Mouse (Mus musculus) olfactory bulb, adult 2 months (tissue): ENCODE measurements around the gene Gm13285. TPM values are rescaled to one million over a fixed set of nuclear protein-coding genes. Genes with fewer than 3 reads are reported as not detected.

Experiments
- H3K27ac ChIP-seq: fragments of 200-500 bp; 2 replicates; pipeline ENCODE4 v1.5.1; 2012; ENCODE audit warnings: low read depth, low read length; ENCODE audit not compliant: insufficient read depth
- H3K4me1 ChIP-seq: fragments of 200-500 bp; 2 replicates; pipeline ENCODE4 v1.6.1; 2012; ENCODE audit warnings: low read length; ENCODE audit not compliant: control insufficient read depth, insufficient read depth
- H3K4me3 ChIP-seq: fragments of 200-500 bp; 2 replicates; pipeline ENCODE4 v1.5.1; 2012; ENCODE audit warnings: mild to moderate bottlenecking, low read depth, low read length, moderate library complexity; ENCODE audit not compliant: insufficient read depth
- CTCF ChIP-seq: fragments of 200-500 bp; IDR thresholded peaks from 2 replicates; pipeline ENCODE4 v1.5.1; 2012; ENCODE audit warnings: low read depth, mild to moderate bottlenecking, low read length, moderate library complexity; ENCODE audit not compliant: insufficient read depth
- POLR2A ChIP-seq: fragments of 200-500 bp; IDR thresholded peaks from 2 replicates; pipeline ENCODE4 v1.6.1; 2012; ENCODE audit warnings: mild to moderate bottlenecking, low read depth, low read length, moderate library complexity; ENCODE audit not compliant: insufficient read depth
- WGBS: fragments of 180-500 bp; shearing (Covaris S2); methylation state at CpG from one replicate; pipeline ENCODE4 v1.1.7; 2018; 5-methylcytosine and 5-hydroxymethylcytosine counted together
- polyA plus RNA-seq: library from polyadenylated mRNA; stranded (reverse); fragments of >200 nt; gene quantifications from 2 replicates; pipeline ENCODE4 v1.2.4, GENCODE M21; 2012; ENCODE audit warnings: low replicate concordance; ENCODE audit not compliant: missing spikeins, insufficient read depth, insufficient read length

The Gm13285 gene
- polyA plus RNA-seq, 1 experiment, result not detected

- H3K4me3 ChIP-seq, result no peak within 1 kb of the TSS
- H3K4me1 ChIP-seq, result no peaks in the 10 kb centered on the region
- WGBS, result 40% methylated on average over 1 of the region's 1 CpGs
- H3K27ac ChIP-seq, result no peak within 1 kb of the TSS
- TF ChIP-seq POLR2A (no peak), CTCF (no peak)
Observed at GRCm38 (mm10) chr4:88849698-88850097, 50.2 kb downstream of the Gm13285 start, which contains the start of gene Ifna1. Gene Ifna1 (plus strand): TSS chr4:88850087.

Other genes starting within 250 kb of the Gm13285 start
- gene Ifna15, start 241.4 kb upstream of the Gm13285 start, polyA plus RNA-seq, result not detected in 2 replicates
- not detected in 2 replicates for gene Ifna14, start 227.9 kb upstream of the Gm13285 start, polyA plus RNA-seq
- gene Ifna9, start 207.3 kb upstream of the Gm13285 start, polyA plus RNA-seq, result not detected in 2 replicates
- gene Ifna12, start 196.3 kb upstream of the Gm13285 start, polyA plus RNA-seq, result not detected in 2 replicates
- gene C87499, start 165.3 kb upstream of the Gm13285 start, polyA plus RNA-seq, result not detected in 2 replicates
- gene Ifna13, start 155.2 kb upstream of the Gm13285 start, polyA plus RNA-seq, result not detected in 2 replicates
- not detected in 2 replicates for gene Ifna16, start 122.7 kb upstream of the Gm13285 start, polyA plus RNA-seq
- gene Ifna2, start 115.8 kb upstream of the Gm13285 start, polyA plus RNA-seq, result not detected in 2 replicates
- gene Ifnab, start 108.3 kb upstream of the Gm13285 start, polyA plus RNA-seq, result not detected in 2 replicates
- not detected in 2 replicates for gene Gm26566, start 77.9 kb upstream of the Gm13285 start, polyA plus RNA-seq
- gene Klhl9, start 77.2 kb upstream of the Gm13285 start, polyA plus RNA-seq, result not detected in 2 replicates
- gene Gm13271, start 44.8 kb upstream of the Gm13285 start, polyA plus RNA-seq, result not detected in 2 replicates
- gene Gm13283, start 39.5 kb upstream of the Gm13285 start, polyA plus RNA-seq, result not detected in 2 replicates
- gene Gm13290, start 25.8 kb upstream of the Gm13285 start, polyA plus RNA-seq, result not detected in 2 replicates
- not detected in 2 replicates for gene Gm13289, start 22.7 kb upstream of the Gm13285 start, polyA plus RNA-seq
- not detected in 2 replicates for gene Gm13272, start 19.8 kb upstream of the Gm13285 start, polyA plus RNA-seq
- gene Ifnz, start 17.5 kb upstream of the Gm13285 start, polyA plus RNA-seq, result not detected in 2 replicates
- not detected in 2 replicates for gene Gm13276, start 14.0 kb upstream of the Gm13285 start, polyA plus RNA-seq
- gene Gm13277, start 11.0 kb upstream of the Gm13285 start, polyA plus RNA-seq, result not detected in 2 replicates
- gene Gm13278, start 8.1 kb upstream of the Gm13285 start, polyA plus RNA-seq, result not detected in 2 replicates
- gene Gm13275, start 5.2 kb upstream of the Gm13285 start, polyA plus RNA-seq, result not detected in 2 replicates
- not detected in 2 replicates for gene Gm13279, start 2.3 kb upstream of the Gm13285 start, polyA plus RNA-seq
- not detected in 2 replicates for gene Gm13287, start 3.6 kb downstream of the Gm13285 start, polyA plus RNA-seq
- gene Gm13288, start 5.9 kb downstream of the Gm13285 start, polyA plus RNA-seq, result not detected in 2 replicates
- not detected in 2 replicates for gene Ifna7, start 16.6 kb downstream of the Gm13285 start, polyA plus RNA-seq
- gene Ifna11, start 20.3 kb downstream of the Gm13285 start, polyA plus RNA-seq, result not detected in 2 replicates
- gene Ifna6, start 27.8 kb downstream of the Gm13285 start, polyA plus RNA-seq, result not detected in 2 replicates
- gene Ifna5, start 35.9 kb downstream of the Gm13285 start, polyA plus RNA-seq, result not detected in 2 replicates
- not detected in 2 replicates for gene Ifna4, start 42.2 kb downstream of the Gm13285 start, polyA plus RNA-seq
- gene Ifna1, start 50.4 kb downstream of the Gm13285 start, polyA plus RNA-seq, result not detected in 2 replicates
- gene Ifne, start 80.5 kb downstream of the Gm13285 start, polyA plus RNA-seq, result not detected in 2 replicates